Mouse (Mus musculus): ENCODE data around the gene Celf5. TPM values are rescaled to one million over a fixed set of nuclear protein-coding genes. Genes with fewer than 3 reads are reported as not detected.
"Not testable (repeated sequence)": the region's sequence is repeated elsewhere in the genome, so short reads cannot be mapped to it uniquely, and the experiment has no call there.

The Celf5 gene
- total RNA-seq, 4 experiments from 2014 or later: 0.17 to 2.5 (median 1.7) TPM

GRCm38 (mm10) chr10:81451365-81451745 lies 31.2 kb downstream of the Celf5 start:
- no peak for DNase-seq

GRCm38 (mm10) chr10:81450641-81451364 lies 31.7 kb downstream of the Celf5 start:
- no peak for DNase-seq

GRCm38 (mm10) chr10:81450140-81450539 lies 32.4 kb downstream of the Celf5 start:
- peak; percentile 60 for DNase-seq

- DNase-seq: not testable (repeated sequence)
These were observed 37.0 kb downstream of the Celf5 start for GRCm38 (mm10) chr10:81445516-81445915.

- DNase-seq: no peak
These were observed 41.5 kb downstream of the Celf5 start for GRCm38 (mm10) chr10:81441019-81441418.

GRCm38 (mm10) chr10:81435436-81435835 lies 47.1 kb downstream of the Celf5 start:
- peak; percentile 69 for DNase-seq

- no peak for DNase-seq
These were observed 47.9 kb downstream of the Celf5 start for GRCm38 (mm10) chr10:81434361-81435263.

- no peak for DNase-seq
These were observed 48.8 kb downstream of the Celf5 start for GRCm38 (mm10) chr10:81433541-81434289.

GRCm38 (mm10) chr10:81432868-81433262 lies 49.6 kb downstream of the Celf5 start:
- peak; percentile 93 for DNase-seq

GRCm38 (mm10) chr10:81432169-81432867 lies 50.2 kb downstream of the Celf5 start:
- DNase-seq: peak; percentile 46

GRCm38 (mm10) chr10:81431526-81432168 lies 50.9 kb downstream of the Celf5 start:
- peak; percentile 44 for DNase-seq

- DNase-seq: peak; percentile 63
These were observed 51.5 kb downstream of the Celf5 start for GRCm38 (mm10) chr10:81430831-81431525.

- peak; percentile 78 for DNase-seq
These were observed 52.2 kb downstream of the Celf5 start for GRCm38 (mm10) chr10:81430141-81430830.

GRCm38 (mm10) chr10:81429605-81430061 lies 52.9 kb downstream of the Celf5 start:
- peak; percentile 89 for DNase-seq

- peak; percentile 22 for DNase-seq
These were observed 53.4 kb downstream of the Celf5 start for GRCm38 (mm10) chr10:81429092-81429491.

GRCm38 (mm10) chr10:81428507-81428870 lies 54.0 kb downstream of the Celf5 start:
- DNase-seq: no peak

- DNase-seq: peak; percentile 20
These were observed 54.6 kb downstream of the Celf5 start for GRCm38 (mm10) chr10:81427804-81428506.

GRCm38 (mm10) chr10:81427327-81427726 lies 55.2 kb downstream of the Celf5 start:
- DNase-seq: peak; percentile 29

- peak; percentile 69 for DNase-seq
These were observed 55.6 kb downstream of the Celf5 start for GRCm38 (mm10) chr10:81426897-81427296.

All from adrenal gland, adult 8-10 months (tissue).